Mouse (Mus musculus) cerebellum, adult 2 months (tissue): ENCODE measurements around the gene Cenpu. TPM values are rescaled to one million over a fixed set of nuclear protein-coding genes. Genes with fewer than 3 reads are reported as not detected.

Experiments
- DNase-seq, 2 experiments: peaks; one replicate each; pipeline ENCODE4 v3.0.0; 2021
- H3K27ac ChIP-seq: fragments of 200-500 bp; 2 replicates; pipeline ENCODE4 v1.5.1; 2012; ENCODE audit warnings: low read length, control low read depth, inconsistent platforms; ENCODE audit not compliant: insufficient read depth
- H3K27me3 ChIP-seq: fragments of 200-500 bp; 2 replicates; pipeline ENCODE4 v1.6.1; 2012; ENCODE audit warnings: inconsistent platforms, mild to moderate bottlenecking, low read length, moderate library complexity; ENCODE audit not compliant: control insufficient read depth, insufficient read depth
- H3K4me1 ChIP-seq: fragments of 200-500 bp; 2 replicates; pipeline ENCODE4 v1.6.1; 2011; ENCODE audit warnings: low read length; ENCODE audit not compliant: control insufficient read depth, insufficient read depth
- H3K4me3 ChIP-seq: fragments of 200-500 bp; replicated peaks from 2 replicates; pipeline ENCODE3; 2011; ENCODE audit warnings: mild to moderate bottlenecking, low read depth, low read length, control low read depth; ENCODE audit not compliant: insufficient read depth
- CTCF ChIP-seq: fragments of 200-500 bp; IDR thresholded peaks from 2 replicates; pipeline ENCODE4 v1.5.1; 2011; ENCODE audit warnings: low read depth, mild to moderate bottlenecking, control low read depth, low read length, moderate library complexity, borderline replicate concordance; ENCODE audit not compliant: insufficient read depth
- POLR2A ChIP-seq: fragments of 200-500 bp; IDR thresholded peaks from 2 replicates; pipeline ENCODE4 v1.6.1; 2011; ENCODE audit warnings: low read length, control low read depth, borderline replicate concordance; ENCODE audit not compliant: insufficient read depth
- WGBS: fragments of 180-500 bp; shearing (Covaris S2); methylation state at CpG from one replicate; pipeline ENCODE4 v1.1.7; 2018; 5-methylcytosine and 5-hydroxymethylcytosine counted together
- polyA plus RNA-seq: library from polyadenylated mRNA; depleted of rRNA; stranded (reverse); fragments of >200 nt; gene quantifications from 2 replicates; pipeline ENCODE4 v1.2.3, GENCODE M21; 2012

Gene Cenpu
- polyA plus RNA-seq, 1 experiment: 1.3 TPM

GRCm38 (mm10) chr8:46539701-46540100 lies 12.1 kb upstream of the Cenpu start:
- no peak for TF ChIP-seq CTCF
- no peak for TF ChIP-seq POLR2A
- Histone ChIP-seq H3K27me3 (no peaks in the 10 kb centered on the region), H3K4me3 (no peak overlapping the region), H3K27ac (no peak overlapping the region), H3K4me1 (peaks cover 6% of the 10 kb centered on the region; the same call in 1 of the 2 replicates)
- peak in 1 of 2 experiments; percentile 19 for DNase-seq
- WGBS: 4% methylated on average over 5 of the region's 5 CpGs

- WGBS: 25% methylated on average over 7 of the region's 7 CpGs
- Histone ChIP-seq H3K4me3 (no peak overlapping the region), H3K4me1 (peaks cover 8% of the 10 kb centered on the region; the same call in 1 of the 2 replicates), H3K27me3 (no peaks in the 10 kb centered on the region), H3K27ac (no peak overlapping the region)
- TF ChIP-seq CTCF (no peak), POLR2A (no peak)
- DNase-seq: no peak
Measured at GRCm38 (mm10) chr8:46543191-46543590, 8.6 kb upstream of the Cenpu start.

GRCm38 (mm10) chr8:46543662-46544061 lies 8.2 kb upstream of the Cenpu start:
- 24% methylated on average over 6 of the region's 6 CpGs for WGBS
- Histone ChIP-seq H3K27ac (no peak overlapping the region), H3K27me3 (no peaks in the 10 kb centered on the region), H3K4me1 (peaks cover 8% of the 10 kb centered on the region; the same call in 1 of the 2 replicates), H3K4me3 (no peak overlapping the region)
- no peak for TF ChIP-seq POLR2A
- TF ChIP-seq CTCF: no peak
- no peak for DNase-seq

GRCm38 (mm10) chr8:46545854-46546253 lies 6.0 kb upstream of the Cenpu start:
- no peak overlapping the region for H3K27ac ChIP-seq
- no peak for DNase-seq
- 0 out of 2 replicates have a peak, but pooled peaks cover 2% of the 10 kb centered on the region for H3K4me1 ChIP-seq
- no peak overlapping the region for H3K4me3 ChIP-seq
- TF ChIP-seq CTCF (no peak), POLR2A (no peak)
- 93% methylated on average over 5 of the region's 5 CpGs for WGBS
- no peaks in the 10 kb centered on the region for H3K27me3 ChIP-seq

- WGBS: 47% methylated on average over 11 of the region's 11 CpGs
- Histone ChIP-seq H3K27ac (no peak overlapping the region), H3K4me3 (no peak overlapping the region), H3K27me3 (no peaks in the 10 kb centered on the region), H3K4me1 (0 out of 2 replicates have a peak, but pooled peaks cover 2% of the 10 kb centered on the region)
- TF ChIP-seq POLR2A (no peak), CTCF (no peak)
- DNase-seq: peak in 1 of 2 experiments; percentile 20
Measured at GRCm38 (mm10) chr8:46546431-46547176, 5.2 kb upstream of the Cenpu start.

GRCm38 (mm10) chr8:46547245-46547644 lies 4.6 kb upstream of the Cenpu start:
- TF ChIP-seq POLR2A (no peak), CTCF (peak; percentile 39; the same call in 1 of the 2 replicates)
- H3K4me1 ChIP-seq: 0 out of 2 replicates have a peak, but pooled peaks cover 2% of the 10 kb centered on the region
- 42% methylated on average over 4 of the region's 4 CpGs for WGBS
- H3K4me3 ChIP-seq: no peak overlapping the region
- no peaks in the 10 kb centered on the region for H3K27me3 ChIP-seq
- no peak overlapping the region for H3K27ac ChIP-seq
- peak in 1 of 2 experiments; percentile 49 for DNase-seq

- Histone ChIP-seq H3K27me3 (no peaks in the 10 kb centered on the region), H3K4me1 (0 out of 2 replicates have a peak, but pooled peaks cover 2% of the 10 kb centered on the region), H3K4me3 (no peak overlapping the region), H3K27ac (no peak overlapping the region)
- 84% methylated on average over 8 of the region's 8 CpGs for WGBS
- no peak for TF ChIP-seq CTCF
- TF ChIP-seq POLR2A: no peak
- DNase-seq: no peak
Measured at GRCm38 (mm10) chr8:46550058-46550457, 1.8 kb upstream of the Cenpu start.

- H3K27ac ChIP-seq: no peak overlapping the region
- H3K27me3 ChIP-seq: no peaks in the 10 kb centered on the region
- H3K4me1 ChIP-seq: 0 out of 2 replicates have a peak, but pooled peaks cover 2% of the 10 kb centered on the region
- H3K4me3 ChIP-seq: peak overlapping the region; percentile 96
- WGBS: 36% methylated on average over 4 of the region's 4 CpGs
- DNase-seq: peak; percentile 20 to 33
- TF ChIP-seq POLR2A (no peak), CTCF (no peak)
Measured at GRCm38 (mm10) chr8:46551029-46551428, 799 bp upstream of the Cenpu start.
